Mouse (Mus musculus) CH12.LX (cell line): ENCODE measurements at regions not wholly inside any gene's neighbourhood (a gene's known extent, or its start where the extent isn't known, plus 50 kb on each side); places are given as distances from the start of the nearest gene placed in this dataset.

ENCODE experiments used
- DNase-seq: peaks from one replicate; pipeline ENCODE4 v3.0.0-alpha.2; 2013; ENCODE audit errors: extremely low read depth
- H3K27ac ChIP-seq: 2 replicates; pipeline ENCODE4 v1.5.1; 2012; ENCODE audit warnings: low read depth, mild to moderate bottlenecking, control low read depth, moderate library complexity; ENCODE audit not compliant: insufficient read depth
- H3K27me3 ChIP-seq: replicated peaks from 2 replicates; pipeline ENCODE3; 2012; ENCODE audit warnings: inconsistent platforms
- H3K36me3 ChIP-seq, 2 experiments: replicated peaks in 1 of 2; 2 replicates each; pipeline versions ENCODE3 to v1.6.1; 2012; ENCODE audit warnings: inconsistent platforms in 1 of 2, low read length in 1 of 2, mild to moderate bottlenecking in 1 of 2, mixed read lengths in 1 of 2, moderate library complexity in 1 of 2; ENCODE audit not compliant: control insufficient read depth in 1 of 2, insufficient read depth in 1 of 2
- H3K4me1 ChIP-seq, 2 experiments: 2 replicates each; pipeline ENCODE4 v1.6.1; 2012; ENCODE audit warnings: inconsistent platforms in 1 of 2, moderate library complexity in 1 of 2; ENCODE audit not compliant: insufficient read depth in 2 of 2, control insufficient read depth in 1 of 2
- H3K4me2 ChIP-seq: 2 replicates; pipeline ENCODE4 v1.6.1; 2012; ENCODE audit warnings: low read depth, mild to moderate bottlenecking, control low read depth; ENCODE audit not compliant: poor library complexity, insufficient read depth, severe bottlenecking
- H3K4me3 ChIP-seq, 3 experiments: fragments of 150-350 bp in 1 of 3; sonication (generic) in 1 of 3; replicated peaks in 1 of 3; 2 replicates each; pipeline versions ENCODE3 to v1.5.1; 2011 to 2012; ENCODE audit warnings: low read depth in 2 of 3, low read length in 2 of 3, mild to moderate bottlenecking in 2 of 3, moderate library complexity in 2 of 3, control low read depth in 1 of 3, improper control_type of control experiment in 1 of 3, inconsistent platforms in 1 of 3, mixed read lengths in 1 of 3; ENCODE audit not compliant: poor library complexity in 1 of 3
- H3K79me2 ChIP-seq: replicated peaks from 2 replicates; pipeline ENCODE4 v1.6.1; 2012; ENCODE audit warnings: mild to moderate bottlenecking, moderate library complexity; ENCODE audit not compliant: control insufficient read depth, poor library complexity, insufficient read depth, severe bottlenecking; ENCODE audit errors: extremely low read depth
- H3K9ac ChIP-seq: 2 replicates; pipeline ENCODE4 v1.6.1; 2012; ENCODE audit warnings: low read depth, mild to moderate bottlenecking, control low read depth, moderate library complexity; ENCODE audit not compliant: insufficient read depth
- H3K9me3 ChIP-seq: replicated peaks from 2 replicates; pipeline ENCODE3; 2012; ENCODE audit warnings: low read length, inconsistent platforms, mixed read lengths
- BHLHE40 ChIP-seq: IDR thresholded peaks from 2 replicates; pipeline ENCODE4 v1.6.1; 2011; ENCODE audit warnings: mild to moderate bottlenecking, low read depth, low read length, improper control_type of control experiment
- CHD1 ChIP-seq: IDR thresholded peaks from 2 replicates; pipeline ENCODE4 v1.6.1; 2012; ENCODE audit warnings: low read depth, low read length, improper control_type of control experiment, inconsistent platforms
- CHD2 ChIP-seq: IDR thresholded peaks from 2 replicates; pipeline ENCODE4 v1.6.1; 2011; ENCODE audit warnings: low read length, improper control_type of control experiment
- CTCF ChIP-seq, 2 experiments: IDR thresholded peaks in 1 of 2; conservative IDR thresholded peaks in 1 of 2; 2 replicates each; pipeline ENCODE4 v1.5.1; 2011 to 2012; ENCODE audit warnings: low read depth in 2 of 2, low read length in 2 of 2, improper control_type of control experiment in 1 of 2, inconsistent platforms in 1 of 2, mild to moderate bottlenecking in 1 of 2, moderate library complexity in 1 of 2
- E2F4 ChIP-seq: IDR thresholded peaks from 2 replicates; pipeline ENCODE4 v1.6.1; 2011; ENCODE audit warnings: low read depth, low read length, improper control_type of control experiment; ENCODE audit not compliant: insufficient replicate concordance
- ELF1 ChIP-seq: IDR thresholded peaks from 2 replicates; pipeline ENCODE4 v1.6.1; 2014; ENCODE audit warnings: low read depth, mild to moderate bottlenecking, inconsistent platforms, low read length, improper control_type of control experiment
- EP300 ChIP-seq: IDR thresholded peaks from 2 replicates; pipeline ENCODE4 v1.6.1; 2011; ENCODE audit warnings: low read length, improper control_type of control experiment
- ETS1 ChIP-seq: conservative IDR thresholded peaks from 2 replicates; pipeline ENCODE4 v1.6.1; 2012; ENCODE audit warnings: low read depth, mild to moderate bottlenecking, inconsistent platforms, low read length, improper control_type of control experiment, moderate library complexity
- HCFC1 ChIP-seq: IDR thresholded peaks from 2 replicates; pipeline ENCODE4 v1.6.1; 2012; ENCODE audit warnings: low read depth, mild to moderate bottlenecking, inconsistent platforms, low read length, improper control_type of control experiment
- JUN ChIP-seq: IDR thresholded peaks from 2 replicates; pipeline ENCODE4 v1.6.1; 2011; ENCODE audit warnings: low read depth, mild to moderate bottlenecking, low read length, improper control_type of control experiment, moderate library complexity; ENCODE audit not compliant: insufficient read depth
- KAT2A ChIP-seq: IDR thresholded peaks from 2 replicates; pipeline ENCODE4 v1.6.1; 2012; ENCODE audit warnings: low read length, improper control_type of control experiment, inconsistent platforms; ENCODE audit not compliant: insufficient replicate concordance
- MAFK ChIP-seq: IDR thresholded peaks from 2 replicates; pipeline ENCODE4 v1.6.1; 2011; ENCODE audit warnings: low read length, improper control_type of control experiment; ENCODE audit not compliant: insufficient replicate concordance
- MAX ChIP-seq: IDR thresholded peaks from 2 replicates; pipeline ENCODE4 v1.6.1; 2011; ENCODE audit warnings: low read length, improper control_type of control experiment
- MAZ ChIP-seq: IDR thresholded peaks from 2 replicates; pipeline ENCODE4 v1.6.1; 2012; ENCODE audit warnings: low read depth, mild to moderate bottlenecking, inconsistent platforms, low read length, improper control_type of control experiment, moderate library complexity
- MXI1 ChIP-seq: IDR thresholded peaks from 2 replicates; pipeline ENCODE4 v1.6.1; 2011; ENCODE audit warnings: mild to moderate bottlenecking, low read depth, low read length, improper control_type of control experiment
- MYC ChIP-seq: IDR thresholded peaks from 2 replicates; pipeline ENCODE4 v1.6.1; 2011; ENCODE audit warnings: low read depth, mild to moderate bottlenecking, improper control_type of control experiment, low read length
- NRF1 ChIP-seq: IDR thresholded peaks from 2 replicates; pipeline ENCODE4 v1.6.1; 2014; ENCODE audit warnings: low read depth, mild to moderate bottlenecking, inconsistent platforms, low read length, improper control_type of control experiment, moderate library complexity
- PAX5 ChIP-seq: IDR thresholded peaks from 2 replicates; pipeline ENCODE4 v1.6.1; 2012; ENCODE audit warnings: low read length, inconsistent platforms, mixed read lengths
- RAD21 ChIP-seq: IDR thresholded peaks from 2 replicates; pipeline ENCODE4 v1.6.1; 2011; ENCODE audit warnings: low read depth, mild to moderate bottlenecking, low read length, improper control_type of control experiment, moderate library complexity
- RCOR1 ChIP-seq: conservative IDR thresholded peaks from 2 replicates; pipeline ENCODE4 v1.6.1; 2012; ENCODE audit warnings: low read depth, mild to moderate bottlenecking, inconsistent platforms, low read length, improper control_type of control experiment
- SIN3A ChIP-seq: IDR thresholded peaks from 2 replicates; pipeline ENCODE4 v1.6.1; 2012; ENCODE audit warnings: low read length, improper control_type of control experiment, inconsistent platforms
- SMC3 ChIP-seq: IDR thresholded peaks from 2 replicates; pipeline ENCODE4 v1.6.1; 2011; ENCODE audit warnings: low read depth, low read length, improper control_type of control experiment
- TBP ChIP-seq: conservative IDR thresholded peaks from 2 replicates; pipeline ENCODE4 v1.6.1; 2011; ENCODE audit warnings: low read depth, low read length, improper control_type of control experiment
- TCF12 ChIP-seq: IDR thresholded peaks from 2 replicates; pipeline ENCODE4 v1.6.1; 2014; ENCODE audit warnings: low read depth, mild to moderate bottlenecking, inconsistent platforms, low read length, improper control_type of control experiment
- UBTF ChIP-seq: IDR thresholded peaks from 2 replicates; pipeline ENCODE4 v1.6.1; 2012; ENCODE audit warnings: low read depth, mild to moderate bottlenecking, inconsistent platforms, low read length, improper control_type of control experiment, moderate library complexity
- USF1 ChIP-seq: IDR thresholded peaks from 2 replicates; pipeline ENCODE4 v1.6.1; 2014; ENCODE audit warnings: low read depth, mild to moderate bottlenecking, inconsistent platforms, low read length, improper control_type of control experiment
- ZKSCAN1 ChIP-seq: IDR thresholded peaks from 2 replicates; pipeline ENCODE4 v1.6.1; 2012; ENCODE audit warnings: low read depth, inconsistent platforms, low read length, improper control_type of control experiment, borderline replicate concordance
- ZMIZ1 ChIP-seq: IDR thresholded peaks from 2 replicates; pipeline ENCODE4 v1.6.1; 2012; ENCODE audit warnings: low read depth, mild to moderate bottlenecking, inconsistent platforms, low read length, improper control_type of control experiment
- dilution Hi-C: fragments of 300-500 bp; cut with MboI; formaldehyde crosslinking; loops from 2 replicates; pipeline ENCODE4 v1.14.3; 2020; ENCODE audit warnings: low sequenced_read_pairs; ENCODE audit not compliant: extremely low pct_unique_long_range_greater_than_20kb, extremely low pct_ligation_motif_present
- in situ Hi-C: fragments of 300-500 bp; cut with MboI; formaldehyde crosslinking; loops from 3 replicates; pipeline ENCODE4 v1.14.3; 2019; ENCODE audit warnings: low sequenced_read_pairs, low pct_ligation_motif_present, low pct_unique_long_range_greater_than_20kb, mixed read lengths

DNA sequence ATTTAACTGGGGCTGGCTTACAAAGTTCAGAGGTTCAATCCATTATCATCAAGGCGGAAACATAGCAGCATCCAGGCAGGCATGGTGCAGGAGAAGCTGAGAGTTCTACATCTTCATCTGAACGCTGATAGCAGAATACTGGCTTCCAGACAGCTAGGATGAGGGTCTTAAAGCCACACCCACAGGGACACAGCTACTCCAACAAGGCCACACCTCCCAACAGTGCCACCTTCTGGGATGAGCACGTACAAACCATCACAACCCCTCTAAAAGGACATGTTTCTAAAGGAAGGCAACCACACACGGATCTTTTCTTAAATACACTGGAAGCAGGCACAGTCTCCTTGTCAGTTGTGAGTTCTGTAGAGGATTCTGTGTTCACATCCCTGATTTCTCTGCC, 74.4 kb downstream of the Mis18a start:
- no peaks in the 10 kb centered on the region for H3K79me2 ChIP-seq
- no peak for DNase-seq
- H3K36me3 ChIP-seq, result no peaks in the 10 kb centered on the region
- H3K4me2 ChIP-seq, result no peak overlapping the region
- H3K4me3 ChIP-seq, result no peak overlapping the region
- dilution Hi-C loops, result no loop called here
- H3K27me3 ChIP-seq, result peaks cover 51% of the 10 kb centered on the region
- H3K27ac ChIP-seq, result no peak overlapping the region
- peaks cover 14% of the 10 kb centered on the region for H3K9me3 ChIP-seq
- no peak overlapping the region for H3K9ac ChIP-seq
- in situ Hi-C loops, result no loop called here
- no peak for TF ChIP-seq EP300
- TF ChIP-seq PAX5, result no peak
- no peak for TF ChIP-seq MAX
- no peak for TF ChIP-seq MAFK
- no peak for TF ChIP-seq JUN
- no peak for TF ChIP-seq RCOR1
- no peak for TF ChIP-seq BHLHE40
- no peak for TF ChIP-seq ELF1
- no peak for TF ChIP-seq SIN3A
- no peak for TF ChIP-seq ZKSCAN1
- no peak for TF ChIP-seq KAT2A
- TF ChIP-seq MXI1, result no peak
- TF ChIP-seq MAZ, result no peak
- no peak for TF ChIP-seq RAD21
- TF ChIP-seq E2F4, result no peak
- TF ChIP-seq ETS1, result no peak
- TF ChIP-seq UBTF, result no peak
- no peak; a peak in 1 of 4 replicates for TF ChIP-seq CTCF (conservative IDR thresholded peaks at IDR 0.05 in 1 of 2, IDR thresholded peaks at IDR 0.05 in 1 of 2; ENCODE audit: low read depth in 2 of 2, low read length in 2 of 2)
- TF ChIP-seq HCFC1, result no peak
- H3K4me1 ChIP-seq, result no peaks in the 10 kb centered on the region

DNA sequence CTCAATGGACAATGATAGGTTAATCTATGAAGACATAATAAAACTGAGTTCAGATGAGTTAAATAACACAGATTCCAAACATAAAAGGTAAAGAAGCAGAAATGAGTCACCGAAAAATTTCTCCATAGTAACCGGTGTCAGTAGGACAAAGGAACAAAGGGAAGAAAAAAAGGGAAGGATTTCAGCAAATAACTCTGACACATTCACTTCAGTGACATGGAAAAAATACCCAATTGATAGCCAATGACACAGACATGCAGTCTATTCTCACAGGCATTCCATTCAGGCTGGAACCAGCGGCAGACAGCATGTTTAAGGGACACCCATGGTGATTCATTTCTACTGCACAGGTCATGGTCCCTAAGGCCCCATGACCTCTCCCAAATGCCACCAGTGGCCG, 79.0 kb downstream of the Mis18a start:
- Histone ChIP-seq H3K27ac (no peak overlapping the region), H3K4me2 (no peak overlapping the region), H3K9ac (no peak overlapping the region), H3K79me2 (no peaks in the 10 kb centered on the region), H3K9me3 (peaks cover 19% of the 10 kb centered on the region), H3K27me3 (peaks cover 51% of the 10 kb centered on the region), H3K4me1 (no peaks in the 10 kb centered on the region), H3K4me3 (no peak overlapping the region), H3K36me3 (no peaks in the 10 kb centered on the region)
- dilution Hi-C loops, result no loop called here
- DNase-seq, result no peak
- in situ Hi-C loops, result no loop called here
- no peak for TF ChIP-seq ZMIZ1
- TF ChIP-seq HCFC1, result no peak
- no peak for TF ChIP-seq MAZ
- no peak for TF ChIP-seq USF1
- no peak for TF ChIP-seq EP300
- no peak for TF ChIP-seq NRF1
- TF ChIP-seq TBP, result no peak
- no peak for TF ChIP-seq MYC
- no peak for TF ChIP-seq BHLHE40
- TF ChIP-seq CTCF (conservative IDR thresholded peaks at IDR 0.05 in 1 of 2, IDR thresholded peaks at IDR 0.05 in 1 of 2; ENCODE audit: low read depth in 2 of 2, low read length in 2 of 2), result no peak
- TF ChIP-seq JUN, result no peak
- no peak for TF ChIP-seq MAX
- no peak for TF ChIP-seq MXI1
- no peak for TF ChIP-seq CHD2
- TF ChIP-seq PAX5, result no peak
- no peak for TF ChIP-seq TCF12
- TF ChIP-seq CHD1, result no peak
- no peak for TF ChIP-seq SMC3
- no peak for TF ChIP-seq KAT2A
- TF ChIP-seq, all 38 proteins: peak for 0
